Mouse (Mus musculus) olfactory bulb, adult 2 months (tissue): ENCODE results near the gene Adam21.

Source experiments
- CTCF ChIP-seq: fragments of 200-500 bp; IDR thresholded peaks from 2 replicates; pipeline ENCODE4 v1.5.1; 2012; ENCODE audit warnings: low read depth, mild to moderate bottlenecking, low read length, moderate library complexity; ENCODE audit not compliant: insufficient read depth
- POLR2A ChIP-seq: fragments of 200-500 bp; IDR thresholded peaks from 2 replicates; pipeline ENCODE4 v1.6.1; 2012; ENCODE audit warnings: mild to moderate bottlenecking, low read depth, low read length, moderate library complexity; ENCODE audit not compliant: insufficient read depth

GRCm38 (mm10) chr12:81616980-81617379 lies 48.7 kb upstream of the Adam21 start:
- TF ChIP-seq POLR2A, result no peak
- TF ChIP-seq CTCF, result no peak
